Mouse (Mus musculus) myocyte (in vitro differentiated cells): ENCODE data around the gene Zdhhc12. TPM values are rescaled to one million over a fixed set of nuclear protein-coding genes. Genes with fewer than 3 reads are reported as not detected.
A peak's percentile ranks its signal among the peaks of the same experiment; 100 is the strongest.

ENCODE experiments used
- H3K27me3 ChIP-seq: one replicate; pipeline ENCODE4 v1.6.1; 2011; ENCODE audit not compliant: control insufficient read depth, insufficient read depth, insufficient read length
- H3K36me3 ChIP-seq: one replicate; pipeline ENCODE4 v1.6.1; 2011; ENCODE audit not compliant: control insufficient read depth, insufficient read depth
- H3K4me2 ChIP-seq: one replicate; pipeline ENCODE4 v1.6.1; 2011; ENCODE audit warnings: low read depth, control low read depth
- H3K4me3 ChIP-seq: one replicate; pipeline ENCODE4 v1.5.1; 2011; ENCODE audit warnings: mild to moderate bottlenecking, control low read depth, moderate library complexity
- H3K79me2 ChIP-seq: one replicate; pipeline ENCODE4 v1.6.1; 2011; ENCODE audit not compliant: control insufficient read depth, insufficient read depth
- H3ac ChIP-seq: one replicate; pipeline ENCODE4 v1.6.1; 2011; ENCODE audit not compliant: control insufficient read depth, insufficient read length
- CEBPB ChIP-seq: IDR thresholded peaks from 2 replicates; pipeline ENCODE4 v1.6.1; 2011; ENCODE audit warnings: mild to moderate bottlenecking, moderate library complexity; ENCODE audit not compliant: poor library complexity, insufficient read depth, severe bottlenecking
- E2F4 ChIP-seq: IDR thresholded peaks from one replicate; pipeline ENCODE4 v1.6.1; 2011; ENCODE audit warnings: mild to moderate bottlenecking, control low read depth, moderate library complexity; ENCODE audit not compliant: insufficient read depth
- MAX ChIP-seq: IDR thresholded peaks from one replicate; pipeline ENCODE4 v1.6.1; 2011; ENCODE audit warnings: low read depth, mild to moderate bottlenecking, control low read depth
- MYOD1 ChIP-seq, 3 experiments: IDR thresholded peaks; one replicate each; pipeline ENCODE4 v1.6.1; 2011; ENCODE audit warnings: control low read depth in 2 of 3, low read depth in 2 of 3, mild to moderate bottlenecking in 2 of 3, moderate library complexity in 1 of 3; ENCODE audit not compliant: insufficient read length in 2 of 3, control insufficient read depth in 1 of 3
- MYOG ChIP-seq, 3 experiments: IDR thresholded peaks; one replicate each; pipeline ENCODE4 v1.6.1; 2011; ENCODE audit warnings: control low read depth in 2 of 3, low read depth in 2 of 3, mild to moderate bottlenecking in 2 of 3; ENCODE audit not compliant: insufficient read length in 2 of 3, control insufficient read depth in 1 of 3, insufficient read depth in 1 of 3
- POLR2A ChIP-seq: IDR thresholded peaks from one replicate; pipeline ENCODE4 v1.6.1; 2011; ENCODE audit warnings: low read depth, mild to moderate bottlenecking, control low read depth, moderate library complexity; ENCODE audit not compliant: insufficient read length
- POLR2AphosphoS2 ChIP-seq: IDR thresholded peaks from one replicate; pipeline ENCODE4 v1.6.1; 2011; ENCODE audit warnings: low read depth, control low read depth; ENCODE audit not compliant: insufficient read length
- REST ChIP-seq: IDR thresholded peaks from one replicate; pipeline ENCODE4 v1.6.1; 2011; ENCODE audit warnings: mild to moderate bottlenecking, control low read depth, moderate library complexity; ENCODE audit not compliant: insufficient read depth, insufficient read length
- SRF ChIP-seq: IDR thresholded peaks from one replicate; pipeline ENCODE4 v1.6.1; 2011; ENCODE audit warnings: low read depth; ENCODE audit not compliant: control insufficient read depth, insufficient read length
- TCF12 ChIP-seq: IDR thresholded peaks from one replicate; pipeline ENCODE4 v1.6.1; 2011; ENCODE audit warnings: mild to moderate bottlenecking, control low read depth; ENCODE audit not compliant: poor library complexity, insufficient read depth, severe bottlenecking
- TCF3 ChIP-seq: IDR thresholded peaks from one replicate; pipeline ENCODE4 v1.6.1; 2011; ENCODE audit warnings: low read depth, control low read depth; ENCODE audit not compliant: insufficient read length
- USF1 ChIP-seq: IDR thresholded peaks from one replicate; pipeline ENCODE4 v1.6.1; 2011; ENCODE audit warnings: low read depth, mild to moderate bottlenecking, control low read depth, moderate library complexity
- polyA plus RNA-seq: library from polyadenylated mRNA; unstranded; fragments of >200 nt; fragmentation: generic; extraction: Trizol; gene quantifications from one replicate; pipeline ENCODE4 v1.2.1, GENCODE M21; 2012; ENCODE audit warnings: missing spikeins

Zdhhc12 gene
- polyA plus RNA-seq, 1 experiment, result 20.8 TPM

DNA sequence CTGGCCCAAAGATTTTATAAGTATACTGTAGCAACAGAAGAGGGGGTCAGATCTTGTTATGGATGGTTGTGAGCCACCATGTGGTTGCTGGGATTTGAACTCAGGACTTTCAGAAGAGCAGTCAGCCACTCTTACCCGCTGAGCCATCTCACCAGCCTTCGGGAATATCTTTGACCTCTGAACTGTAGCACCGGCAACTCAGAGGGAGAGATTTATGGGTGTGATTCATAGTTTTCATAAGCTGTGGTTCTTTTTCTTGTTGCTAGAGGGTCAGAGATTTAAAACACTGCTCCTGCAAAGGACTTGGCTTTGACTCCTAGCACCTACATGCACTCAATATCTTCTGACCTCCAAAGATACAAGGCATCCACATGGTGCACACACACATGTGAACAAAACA lies 17.8 kb downstream of the Zdhhc12 start:
- Histone ChIP-seq H3K36me3 (peaks cover 18% of the 10 kb centered on the region), H3K79me2 (no peaks in the 10 kb centered on the region), H3ac (no peak overlapping the region), H3K4me3 (no peak overlapping the region), H3K4me2 (no peak overlapping the region), H3K27me3 (no peaks in the 10 kb centered on the region)
- TF ChIP-seq TCF12 (no peak), REST (no peak), POLR2A (no peak)

DNA sequence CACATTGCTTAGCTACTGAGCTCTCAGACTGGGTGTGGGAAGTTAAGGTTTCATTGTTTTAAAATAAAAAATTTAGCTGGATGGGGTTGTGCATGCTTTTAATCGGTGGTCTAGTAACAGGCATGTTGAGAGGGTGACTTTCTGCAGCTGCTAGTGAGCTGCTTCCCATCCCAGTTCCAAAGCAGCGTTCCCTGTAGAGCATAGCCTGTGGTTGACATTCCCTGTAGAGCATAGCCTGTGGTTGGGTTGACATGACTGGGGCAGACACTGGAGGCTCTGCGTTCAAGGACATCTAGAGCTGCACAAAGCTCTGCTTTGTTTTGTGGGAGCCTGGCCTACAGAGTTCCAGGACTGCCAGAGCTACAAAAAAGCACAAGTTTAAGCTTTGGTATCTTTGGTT lies 20.2 kb downstream of the Zdhhc12 start:
- peaks cover 17% of the 10 kb centered on the region for H3K79me2 ChIP-seq
- no peak overlapping the region for H3K4me2 ChIP-seq
- H3K4me3 ChIP-seq, result no peak overlapping the region
- peaks cover 40% of the 10 kb centered on the region for H3K36me3 ChIP-seq
- no peak overlapping the region for H3ac ChIP-seq
- TF ChIP-seq TCF12 (no peak), POLR2A (peak; percentile 23)
- H3K27me3 ChIP-seq, result no peaks in the 10 kb centered on the region

- Histone ChIP-seq H3ac (no peak overlapping the region), H3K79me2 (peaks cover 21% of the 10 kb centered on the region), H3K4me2 (no peak overlapping the region), H3K4me3 (no peak overlapping the region), H3K27me3 (no peaks in the 10 kb centered on the region), H3K36me3 (peaks cover 40% of the 10 kb centered on the region)
- no peak for TF ChIP-seq MYOG (IDR thresholded peaks at IDR 0.05; ENCODE audit: control insufficient read depth in 1 of 3, insufficient read depth in 1 of 3, insufficient read length in 2 of 3, low read depth in 2 of 3)
- no peak for TF ChIP-seq TCF3
- TF ChIP-seq POLR2A, result no peak
- TF ChIP-seq REST, result no peak
- no peak for TF ChIP-seq POLR2AphosphoS2
- TF ChIP-seq TCF12, result no peak
- no peak for TF ChIP-seq MYOD1 (IDR thresholded peaks at IDR 0.05; ENCODE audit: control insufficient read depth in 1 of 3, insufficient read length in 2 of 3, low read depth in 2 of 3)
- TF ChIP-seq E2F4, result no peak
- no peak for TF ChIP-seq USF1
- no peak for TF ChIP-seq MAX
- no peak for TF ChIP-seq CEBPB
- no peak for TF ChIP-seq SRF
These were observed 20.6 kb downstream of the Zdhhc12 start for GRCm38 (mm10) chr2:30072875-30073274.

- no peak overlapping the region for H3ac ChIP-seq
- peak overlapping the region; percentile 52 for H3K4me3 ChIP-seq
- peak overlapping the region; percentile 83 for H3K4me2 ChIP-seq
- H3K79me2 ChIP-seq, result peaks cover 57% of the 10 kb centered on the region
- TF ChIP-seq SRF (no peak), MAX (no peak), TCF12 (no peak), POLR2AphosphoS2 (no peak), TCF3 (no peak), E2F4 (no peak), CEBPB (no peak), REST (no peak), USF1 (no peak), POLR2A (no peak), MYOG (IDR thresholded peaks at IDR 0.05; ENCODE audit: control insufficient read depth in 1 of 3, insufficient read depth in 1 of 3, insufficient read length in 2 of 3, low read depth in 2 of 3) (no peak), MYOD1 (IDR thresholded peaks at IDR 0.05; ENCODE audit: control insufficient read depth in 1 of 3, insufficient read length in 2 of 3, low read depth in 2 of 3) (no peak)
- peaks cover 32% of the 10 kb centered on the region for H3K36me3 ChIP-seq
- H3K27me3 ChIP-seq, result no peaks in the 10 kb centered on the region
These were observed 25.5 kb downstream of the Zdhhc12 start for GRCm38 (mm10) chr2:30067962-30068361.

- Histone ChIP-seq H3K27me3 (no peaks in the 10 kb centered on the region), H3K4me3 (peak overlapping the region; percentile 52), H3K4me2 (peak overlapping the region; percentile 83), H3K79me2 (peaks cover 59% of the 10 kb centered on the region), H3ac (peak overlapping the region; percentile 81), H3K36me3 (peaks cover 25% of the 10 kb centered on the region)
- TF ChIP-seq POLR2AphosphoS2 (no peak), POLR2A (peak; percentile 33), MAX (no peak), SRF (no peak), MYOD1 (IDR thresholded peaks at IDR 0.05; ENCODE audit: control insufficient read depth in 1 of 3, insufficient read length in 2 of 3, low read depth in 2 of 3) (peak in 1 of 3 experiments; percentile 1), MYOG (IDR thresholded peaks at IDR 0.05; ENCODE audit: control insufficient read depth in 1 of 3, insufficient read depth in 1 of 3, insufficient read length in 2 of 3, low read depth in 2 of 3) (peak in 1 of 3 experiments; percentile 17), REST (no peak), TCF12 (no peak), CEBPB (no peak), E2F4 (no peak), TCF3 (no peak), USF1 (no peak)
These were observed 26.2 kb downstream of the Zdhhc12 start for GRCm38 (mm10) chr2:30067031-30067888.
